Comparison of ENCODE assay signal across 8 mouse cellular contexts in the genomic region with DNA sequence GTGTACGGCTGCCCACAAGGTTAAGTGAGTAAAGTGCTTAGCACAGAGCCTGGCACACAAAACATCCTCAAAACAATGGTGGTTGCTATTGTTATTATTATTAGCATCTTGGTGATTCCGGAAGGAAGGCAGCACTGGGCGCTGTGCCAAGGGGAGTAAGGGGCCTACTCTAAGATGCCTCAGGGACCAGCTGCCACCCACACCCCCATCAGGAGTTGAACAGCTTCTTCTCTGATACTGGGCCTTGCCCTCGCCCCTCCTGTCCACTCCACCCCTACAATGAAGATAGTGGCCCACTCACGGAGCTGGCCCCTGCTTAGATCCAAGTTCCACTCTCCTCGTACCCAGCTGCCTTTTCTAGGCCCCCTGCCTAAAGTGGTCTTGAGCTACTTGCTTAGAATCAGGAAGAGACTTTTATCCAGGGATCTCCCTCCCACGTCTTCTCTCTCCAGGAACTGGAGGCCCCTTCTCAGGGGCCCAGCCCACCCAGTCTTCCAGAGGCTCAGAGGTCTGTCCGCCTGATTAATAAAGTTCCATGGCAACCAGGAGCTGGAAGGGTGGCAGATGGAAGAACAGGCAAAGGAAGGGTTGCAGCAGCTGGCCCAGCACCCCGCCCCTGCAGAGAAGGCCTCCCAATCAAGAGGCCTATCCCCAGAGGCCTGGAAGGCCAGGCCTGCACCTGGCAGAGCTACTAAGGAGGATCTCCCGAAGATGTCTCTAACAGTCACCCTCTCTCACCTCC. TPM values are rescaled to one million over a fixed set of nuclear protein-coding genes. Genes with fewer than 3 reads are reported as not detected.
DNase-seq lines count a peak whose midpoint lies in the region; ATAC-seq and TF ChIP-seq lines count a peak whose summit lies in the region.

No protein-coding gene starts in this region.

- no peak for ATAC-seq in heart, embryonic 13.5 days (ENCODE audit: extremely low read depth, insufficient number of reproducible peaks, low FRiP score, low TSS enrichment)
- ATAC-seq in liver, embryonic 13.5 days (ENCODE audit: low read depth) = peak; percentile 18; the same call in 1 of the 2 replicates
- ATAC-seq in inflammation-experienced regulatory T-cells, adult 6 months = no peak

- H3K4me3 ChIP-seq in heart, embryonic 13.5 days = peak overlapping the region; percentile 84
- H3K4me3 ChIP-seq in liver, embryonic 13.5 days (replicated peaks) = peak overlapping the region; percentile 82
- H3K4me3 ChIP-seq in olfactory bulb, adult 2 months (ENCODE audit: insufficient read depth, low read depth, low read length) = peak overlapping the region; percentile 63

- H3K27ac ChIP-seq in heart, embryonic 13.5 days (replicated peaks) = peak overlapping the region; percentile 77
- H3K27ac ChIP-seq in liver, embryonic 13.5 days = peak overlapping the region; percentile 89
- H3K27ac ChIP-seq in olfactory bulb, adult 2 months (ENCODE audit: insufficient read depth, low read depth, low read length) = no peak overlapping the region

- 20% methylated on average over 10 of the region's 10 CpGs for WGBS in heart, embryonic 13.5 days
- WGBS in liver, embryonic 13.5 days (ENCODE audit: insufficient replicate concordance) = 21% methylated on average over 10 of the region's 10 CpGs
- WGBS in olfactory bulb, adult 2 months = 41% methylated on average over 10 of the region's 10 CpGs

- peaks cover 39% of the 10 kb centered on the region for H3K4me1 ChIP-seq in heart, embryonic 13.5 days
- peaks cover 59% of the 10 kb centered on the region for H3K4me1 ChIP-seq in liver, embryonic 13.5 days (replicated peaks)
- H3K4me1 ChIP-seq in olfactory bulb, adult 2 months (ENCODE audit: control insufficient read depth, insufficient read depth, low read length) = peaks cover 7% of the 10 kb centered on the region

- peak; percentile 24 for DNase-seq in ovary, postnatal 36 days (ENCODE audit: low spot score)
- DNase-seq in ovary, adult 18-20 months (ENCODE audit: low spot score) = no peak
- peak; percentile 85 for DNase-seq in brain, embryonic 14.5 days (ENCODE audit: low read depth)
- DNase-seq in liver, embryonic 13.5 days = no peak
- DNase-seq in urinary bladder, postnatal 14 days (ENCODE audit: low spot score) = no peak

- H3K36me3 ChIP-seq in heart, embryonic 13.5 days = peaks cover 7% of the 10 kb centered on the region
- peaks cover 15% of the 10 kb centered on the region for H3K36me3 ChIP-seq in liver, embryonic 13.5 days

- H3K4me2 ChIP-seq in heart, embryonic 13.5 days = peak overlapping the region; percentile 90
- H3K4me2 ChIP-seq in liver, embryonic 13.5 days = peak overlapping the region; percentile 91

- H3K9me3 ChIP-seq in heart, embryonic 13.5 days = no peaks in the 10 kb centered on the region
- no peaks in the 10 kb centered on the region for H3K9me3 ChIP-seq in liver, embryonic 13.5 days (replicated peaks)

- no peaks in the 10 kb centered on the region for H3K27me3 ChIP-seq in heart, embryonic 13.5 days (replicated peaks)
- no peaks in the 10 kb centered on the region for H3K27me3 ChIP-seq in liver, embryonic 13.5 days

- TF ChIP-seq CTCF in brain, embryonic 14.5 days (IDR thresholded peaks at IDR 0.05; ENCODE audit: borderline replicate concordance, extremely low read depth, insufficient read depth, insufficient read length) = no peak
- no peak for TF ChIP-seq CTCF in olfactory bulb, adult 2 months (IDR thresholded peaks at IDR 0.05; ENCODE audit: insufficient read depth, low read depth, low read length)

- peak overlapping the region; percentile 87 for H3K9ac ChIP-seq in heart, embryonic 13.5 days
- peak overlapping the region; percentile 89 for H3K9ac ChIP-seq in liver, embryonic 13.5 days

- TF ChIP-seq POLR2A in brain, embryonic 14.5 days (IDR thresholded peaks at IDR 0.05; ENCODE audit: borderline replicate concordance, extremely low read depth, insufficient read depth, insufficient read length, poor library complexity, severe bottlenecking) = no peak
- TF ChIP-seq POLR2A in olfactory bulb, adult 2 months (IDR thresholded peaks at IDR 0.05; ENCODE audit: insufficient read depth, low read depth, low read length) = no peak

RNA-seq across cellular contexts. Expression of a gene that starts 1.2 kb away (rescaled TPM):
- 15.0 and 19.5 TPM in 2 replicates for polyA plus RNA-seq in brain, embryonic 14.5 days (2012; rRNA removed)
- 15.5 and 17.8 TPM in 2 replicates for polyA plus RNA-seq in heart, embryonic 13.5 days (2015; fragmentation: Nextera tagmentation; extraction: Ambion mirVana)
- 16.6 and 17.7 TPM in 2 replicates for polyA plus RNA-seq in liver, embryonic 13.5 days (2015; fragmentation: Nextera tagmentation; extraction: Ambion mirVana)
- polyA plus RNA-seq in olfactory bulb, adult 2 months (2012; ENCODE audit: insufficient read depth, insufficient read length, low replicate concordance, missing spikeins) = not detected in 2 replicates
- polyA plus RNA-seq in inflammation-experienced regulatory T-cells, adult 6 months (2017; shearing (Covaris generic)) = 1 to 10 TPM; 1.3 to 2.6 (median 1.5) TPM

RNA-seq across cellular contexts. Expression of a gene that starts 9.8 kb away (rescaled TPM):
- 11.6 and 22.0 TPM in 2 replicates for polyA plus RNA-seq in brain, embryonic 14.5 days (2012; rRNA removed)
- polyA plus RNA-seq in heart, embryonic 13.5 days (2015; fragmentation: Nextera tagmentation; extraction: Ambion mirVana) = 1.0 and 1.4 TPM in 2 replicates
- polyA plus RNA-seq in liver, embryonic 13.5 days (2015; fragmentation: Nextera tagmentation; extraction: Ambion mirVana) = 0.81 and 0.88 TPM in 2 replicates
- not detected in 2 replicates for polyA plus RNA-seq in olfactory bulb, adult 2 months (2012; ENCODE audit: insufficient read depth, insufficient read length, low replicate concordance, missing spikeins)
- 1 to 10 TPM in 2 of 3 experiments, not detected in 1; 1.1 TPM for polyA plus RNA-seq in inflammation-experienced regulatory T-cells, adult 6 months (2017; shearing (Covaris generic))

RNA-seq across cellular contexts. Expression of a gene that starts 16.9 kb away (rescaled TPM):
- 0.08 TPM in 1 of 2 replicates, not detected in the other for polyA plus RNA-seq in brain, embryonic 14.5 days (2012; rRNA removed)
- polyA plus RNA-seq in heart, embryonic 13.5 days (2015; fragmentation: Nextera tagmentation; extraction: Ambion mirVana) = 0.09 TPM in 2 replicates
- polyA plus RNA-seq in liver, embryonic 13.5 days (2015; fragmentation: Nextera tagmentation; extraction: Ambion mirVana) = not detected in 2 replicates
- polyA plus RNA-seq in olfactory bulb, adult 2 months (2012; ENCODE audit: insufficient read depth, insufficient read length, low replicate concordance, missing spikeins) = not detected in 2 replicates
- not detected for polyA plus RNA-seq in inflammation-experienced regulatory T-cells, adult 6 months (2017; shearing (Covaris generic))

RNA-seq across cellular contexts. Expression of a gene that starts 21.6 kb away (rescaled TPM):
- polyA plus RNA-seq in brain, embryonic 14.5 days (2012; rRNA removed) = 0.40 and 0.66 TPM in 2 replicates
- 0.29 TPM in 1 of 2 replicates, not detected in the other for polyA plus RNA-seq in heart, embryonic 13.5 days (2015; fragmentation: Nextera tagmentation; extraction: Ambion mirVana)
- 1.3 and 1.5 TPM in 2 replicates for polyA plus RNA-seq in liver, embryonic 13.5 days (2015; fragmentation: Nextera tagmentation; extraction: Ambion mirVana)
- polyA plus RNA-seq in olfactory bulb, adult 2 months (2012; ENCODE audit: insufficient read depth, insufficient read length, low replicate concordance, missing spikeins) = not detected in 2 replicates
- polyA plus RNA-seq in inflammation-experienced regulatory T-cells, adult 6 months (2017; shearing (Covaris generic)) = not detected

RNA-seq across cellular contexts. Expression of a gene that starts 35.0 kb away (rescaled TPM):
- polyA plus RNA-seq in brain, embryonic 14.5 days (2012; rRNA removed) = 11.4 and 12.5 TPM in 2 replicates
- polyA plus RNA-seq in heart, embryonic 13.5 days (2015; fragmentation: Nextera tagmentation; extraction: Ambion mirVana) = 24.4 and 25.2 TPM in 2 replicates
- 26.8 and 28.9 TPM in 2 replicates for polyA plus RNA-seq in liver, embryonic 13.5 days (2015; fragmentation: Nextera tagmentation; extraction: Ambion mirVana)
- polyA plus RNA-seq in olfactory bulb, adult 2 months (2012; ENCODE audit: insufficient read depth, insufficient read length, low replicate concordance, missing spikeins) = not detected in 2 replicates
- 10 to 100 TPM; 15.1 to 21.3 (median 20.2) TPM for polyA plus RNA-seq in inflammation-experienced regulatory T-cells, adult 6 months (2017; shearing (Covaris generic))

Comparison
In these comparisons a context has a peak if more than half of its experiments do, and no peak if none do; other contexts are left out.
1. DNase-seq: peak in ovary, postnatal 36 days (single experiment) and brain, embryonic 14.5 days (single experiment); none in ovary, adult 18-20 months (single experiment), liver, embryonic 13.5 days (single experiment) and urinary bladder, postnatal 14 days (single experiment).
2. Peak in every context shown above with its lines, with median percentiles within 50 percentile points of each other: H3K4me3 ChIP-seq.